Mouse (Mus musculus): ENCODE results near the gene Krtap19-1.

- TF ChIP-seq GATA1 (IDR thresholded peaks at IDR 0.05; ENCODE audit: low read length), result no peak
- no peak for TF ChIP-seq TAL1 (IDR thresholded peaks at IDR 0.05; ENCODE audit: low read length)
Measured at GRCm38 (mm10) chr16:88886870-88887269, 17.7 kb upstream of the Krtap19-1 start.
